Comparison of ENCODE assay signal across 1 mouse cellular context in the genomic region with DNA sequence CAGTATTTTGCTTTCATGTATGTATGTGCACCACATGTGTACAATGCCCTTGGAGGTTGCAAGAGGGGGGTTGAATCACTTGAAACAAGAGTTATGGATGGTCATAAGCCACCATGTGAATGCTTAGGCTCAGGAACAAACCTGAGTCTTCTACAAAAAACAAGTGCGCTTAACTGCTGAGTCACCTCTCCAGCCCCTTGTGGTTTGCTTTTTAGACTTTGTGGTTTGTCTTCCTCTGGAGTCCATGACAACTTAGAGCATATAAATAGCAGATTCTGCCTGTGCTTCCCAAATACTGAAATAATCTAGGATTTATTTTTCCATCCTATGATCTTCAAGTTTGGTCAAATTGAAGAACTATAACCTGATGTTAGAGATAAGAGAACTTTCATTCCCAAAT.
A peak's percentile ranks its signal among the peaks of the same experiment; 100 is the strongest.
TF ChIP-seq lines count a peak whose summit lies in the region.

No protein-coding gene starts in this region.

TF ChIP-seq in MEL, 35 proteins besides CTCF, POLR2A, EP300 and RAD21 (continued from another document):
- TF ChIP-seq MEF2A (IDR thresholded peaks at IDR 0.05; ENCODE audit: extremely low read depth, insufficient replicate concordance, low read depth, low read length, poor library complexity, severe bottlenecking) (no peak), SMC3 (IDR thresholded peaks at IDR 0.05; ENCODE audit: low read depth, low read length) (no peak), SIN3A (IDR thresholded peaks at IDR 0.05; ENCODE audit: low read length) (0 out of 2 replicates have a peak, but pooled peaks have one; percentile 36), E2F4 (IDR thresholded peaks at IDR 0.05; ENCODE audit: borderline replicate concordance, low read depth, low read length) (no peak), ETS1 (IDR thresholded peaks at IDR 0.05; ENCODE audit: low read depth, low read length) (peak; percentile 53; the same call in 1 of the 2 replicates), USF2 (IDR thresholded peaks at IDR 0.05; ENCODE audit: borderline replicate concordance in 1 of 2, insufficient read depth in 1 of 2, low read depth in 1 of 2, low read length in 2 of 2) (no peak), MAFK (IDR thresholded peaks at IDR 0.05; ENCODE audit: borderline replicate concordance, low read depth, low read length) (peak; percentile 41; the same call in 1 of the 2 replicates), ZNF384 (IDR thresholded peaks at IDR 0.05; ENCODE audit: low read depth, low read length) (peak; percentile 30; the same call in 1 of the 2 replicates), GABPA (IDR thresholded peaks at IDR 0.05; ENCODE audit: low read depth, low read length) (peak; percentile 21; the same call in 1 of the 2 replicates), POLR2AphosphoS5 (IDR thresholded peaks at IDR 0.05; ENCODE audit: borderline replicate concordance, low read depth, low read length) (no peak), MYC (IDR thresholded peaks at IDR 0.05; ENCODE audit: low read depth, low read length) (no peak), ZMIZ1 (IDR thresholded peaks at IDR 0.05; ENCODE audit: low read depth, low read length) (no peak), UBTF (IDR thresholded peaks at IDR 0.05; ENCODE audit: borderline replicate concordance, insufficient read depth, low read depth, low read length) (no peak), GATA1 (IDR thresholded peaks at IDR 0.05; ENCODE audit: low read depth, low read length) (peak; percentile 36; the same call in 1 of the 2 replicates), TAL1 (IDR thresholded peaks at IDR 0.05; ENCODE audit: low read length) (no peak), MAX (IDR thresholded peaks at IDR 0.05; ENCODE audit: low read length) (no peak), CHD1 (IDR thresholded peaks at IDR 0.05; ENCODE audit: low read depth, low read length) (no peak), NELFE (IDR thresholded peaks at IDR 0.05; ENCODE audit: low read depth, low read length) (no peak), BHLHE40 (IDR thresholded peaks at IDR 0.05; ENCODE audit: borderline replicate concordance, low read depth, low read length) (no peak)
